Mouse (Mus musculus) 3134 (cell line): ENCODE data around the gene Gatb.

ENCODE experiments used
- DNase-seq: peaks from one replicate; pipeline ENCODE4 v3.0.0-alpha.2; 2011; ENCODE audit warnings: low spot score; ENCODE audit not compliant: insufficient read length; ENCODE audit errors: extremely low read depth

Gatb gene

DNA sequence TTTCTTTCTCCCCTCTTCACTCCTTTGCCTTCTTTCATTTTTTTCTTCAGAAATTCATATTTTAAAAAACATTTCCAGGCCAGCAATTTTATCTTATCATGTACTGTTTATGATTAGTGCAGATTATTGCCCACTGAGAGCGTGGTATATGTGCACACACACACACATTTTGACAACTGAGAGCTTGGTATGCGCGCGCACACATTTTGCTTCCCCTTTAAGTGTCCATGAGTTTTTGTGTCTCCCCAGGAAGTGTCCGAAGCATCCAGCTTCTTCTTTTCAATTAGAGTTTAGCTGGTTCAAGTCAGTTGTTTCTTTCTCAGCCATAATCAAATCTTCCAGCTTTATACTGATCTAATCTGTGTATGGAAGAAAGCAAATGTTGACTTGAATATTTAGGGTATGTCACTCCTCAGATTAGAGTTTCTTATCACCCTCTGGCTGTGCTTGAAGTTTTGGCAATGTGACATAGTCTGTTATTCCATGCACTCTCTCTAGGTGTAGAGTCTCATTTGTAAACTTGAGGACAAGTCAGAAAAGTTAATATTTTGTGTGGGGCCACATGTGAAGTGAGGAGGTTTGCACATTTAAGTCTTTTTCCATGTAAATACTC is 18.8 kb downstream of the Gatb start:
- DNase-seq: no peak

DNA sequence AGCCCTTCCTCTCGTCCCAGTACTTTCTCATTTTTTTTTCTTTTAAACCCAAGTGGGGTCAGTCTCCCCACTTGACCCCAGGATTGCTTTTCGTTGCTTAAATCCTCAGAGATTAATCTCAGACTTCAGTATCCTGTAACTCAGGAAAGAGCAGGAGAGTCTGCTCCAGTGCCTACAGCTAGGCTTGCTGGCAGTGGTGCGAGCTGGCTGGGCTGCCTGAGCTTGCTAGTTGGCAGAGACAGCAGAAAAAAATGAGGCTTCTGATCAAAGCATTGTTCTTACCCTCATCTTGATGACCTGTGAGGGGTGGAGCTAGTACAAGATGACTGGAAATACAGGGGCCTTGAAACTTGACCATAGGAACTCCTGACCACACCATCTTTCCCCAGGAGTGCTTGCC is 20.5 kb downstream of the Gatb start:
- DNase-seq: no peak

DNA sequence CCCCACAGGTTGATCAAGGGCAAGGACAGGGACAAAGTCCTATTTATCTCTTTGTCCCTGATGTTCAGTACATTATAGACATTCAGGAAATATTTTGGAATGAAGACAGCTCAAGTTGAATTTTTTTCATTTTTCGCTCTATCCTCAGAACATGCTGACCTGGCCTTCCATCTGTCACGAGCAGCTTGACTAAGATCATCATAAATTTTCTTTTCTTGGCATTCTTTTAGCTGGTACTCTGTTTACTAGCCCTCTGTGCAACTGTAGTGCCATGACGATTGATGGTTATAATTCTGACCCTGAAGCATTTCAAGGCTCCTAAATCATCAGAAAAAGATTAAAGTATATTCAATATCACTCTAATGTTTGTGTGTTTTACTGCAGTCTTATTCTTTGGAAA is 25.6 kb downstream of the Gatb start:
- DNase-seq: no peak

DNA sequence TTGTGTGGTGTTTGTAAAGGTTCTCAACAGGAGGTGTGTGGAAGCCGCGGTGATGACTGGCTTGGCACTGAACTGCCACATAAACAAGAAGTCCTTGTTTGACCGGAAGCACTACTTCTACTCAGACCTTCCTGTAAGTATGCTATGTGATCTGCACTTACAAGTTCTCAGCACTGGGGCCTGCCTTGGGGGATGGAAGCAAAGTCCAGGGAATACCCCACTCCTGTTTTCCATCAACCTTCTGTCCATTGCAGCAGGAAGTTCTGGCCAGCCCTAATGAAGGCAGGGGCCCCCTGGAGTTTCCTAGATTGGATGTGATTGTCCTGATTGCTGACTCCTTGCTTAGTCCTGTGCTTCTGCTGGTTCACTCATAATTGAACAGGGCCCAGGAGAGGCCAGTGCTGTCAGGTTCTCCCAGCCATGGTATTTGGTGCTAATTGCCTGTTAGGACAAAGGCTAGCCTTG is 28.0 kb downstream of the Gatb start:
- no peak for DNase-seq

DNA sequence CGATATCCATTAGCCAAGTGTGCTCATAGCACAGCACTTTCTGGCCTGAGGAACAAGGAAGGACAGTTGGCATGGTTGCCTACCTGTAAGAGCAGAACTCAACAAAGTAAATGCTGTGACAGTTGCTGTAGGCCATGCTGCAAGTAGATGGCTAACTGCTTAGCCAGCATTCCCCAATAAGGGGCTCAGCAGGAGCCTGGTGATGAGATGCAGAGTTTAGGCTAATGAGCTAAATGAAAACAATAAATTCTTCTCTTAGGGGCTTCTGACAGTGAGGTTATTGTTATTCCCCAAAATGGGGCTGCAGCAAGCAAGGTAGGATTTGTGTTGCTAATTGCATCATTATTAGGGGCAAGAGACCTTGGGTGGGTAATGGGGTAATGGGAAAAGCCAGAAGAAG is 29.9 kb downstream of the Gatb start:
- DNase-seq: no peak

DNA sequence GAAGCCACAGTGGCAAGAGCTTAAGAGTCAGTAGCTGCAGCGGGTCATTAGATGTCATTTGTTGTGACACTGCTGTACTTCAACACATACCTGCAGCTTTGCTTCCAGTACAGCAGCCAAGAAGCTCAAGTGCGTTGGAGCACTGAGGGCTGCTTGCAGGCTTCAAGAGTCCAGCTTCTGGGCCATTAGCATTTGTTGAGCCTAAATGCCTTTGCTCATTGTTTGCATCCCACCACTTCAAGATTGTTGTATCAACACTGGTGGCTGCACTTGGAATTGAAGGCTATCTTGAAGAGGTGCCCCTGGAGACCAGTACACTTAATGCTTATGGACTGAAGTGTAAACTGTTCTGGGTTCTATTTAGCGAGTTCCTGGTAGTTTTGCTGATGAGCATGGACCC is 33.0 kb downstream of the Gatb start:
- no peak for DNase-seq

DNA sequence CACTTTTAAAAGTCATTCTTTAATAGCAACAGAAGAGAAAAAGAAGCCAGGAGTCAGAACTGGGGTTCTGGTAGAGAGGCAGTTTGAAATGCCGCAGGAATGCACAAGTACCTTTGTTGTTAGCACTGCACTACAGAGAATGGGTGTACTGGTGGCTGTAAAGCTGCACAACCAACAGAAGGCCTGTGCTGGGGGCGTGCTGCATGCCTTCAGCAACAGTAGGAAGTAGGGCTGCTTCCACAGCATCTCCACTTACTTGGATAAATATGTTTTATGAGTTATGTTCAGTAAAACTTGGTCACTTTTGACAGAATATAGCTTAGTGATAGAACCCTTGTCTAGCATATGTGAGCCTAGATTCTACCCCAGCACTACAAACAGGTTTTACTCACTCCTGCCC is 33.8 kb downstream of the Gatb start:
- no peak for DNase-seq

DNA sequence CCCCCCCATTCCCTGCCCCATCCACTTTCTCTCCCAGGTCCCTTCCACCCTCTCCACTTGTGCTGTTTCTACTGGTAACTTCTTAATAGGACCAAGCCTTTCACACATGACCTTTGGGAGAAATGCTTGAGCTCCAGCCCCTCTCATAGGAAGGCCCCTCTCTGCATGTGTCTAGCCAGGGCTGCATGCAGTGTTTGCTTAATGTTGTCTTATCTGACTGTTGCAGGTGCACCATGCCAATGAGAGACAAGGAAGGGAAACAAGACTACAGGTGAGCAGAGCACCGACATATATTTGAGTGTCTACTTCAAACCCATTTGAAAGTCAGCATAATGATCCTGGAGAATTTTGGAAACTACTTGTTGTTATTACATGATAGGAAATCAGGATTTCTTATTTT is 42.5 kb downstream of the Gatb start:
- no peak for DNase-seq

DNA sequence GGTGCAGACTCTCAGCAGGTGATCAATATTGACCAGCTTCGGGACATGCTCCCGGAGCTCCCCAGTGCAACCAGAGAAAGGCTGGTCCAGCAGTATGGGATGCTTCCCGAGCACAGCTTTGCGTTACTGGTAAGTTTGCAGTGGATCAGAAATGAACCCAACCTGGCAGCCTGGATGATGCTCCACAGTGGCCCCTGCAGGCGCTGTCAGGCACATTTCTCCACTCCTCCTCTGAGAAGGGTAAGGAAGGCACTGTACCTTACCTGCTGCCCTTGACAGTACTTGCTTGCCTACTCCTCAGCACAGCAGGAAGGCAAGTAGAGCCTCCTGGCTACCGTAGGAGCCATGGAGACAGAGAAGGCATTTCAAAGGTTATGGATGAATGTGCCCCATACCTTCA is 45.0 kb downstream of the Gatb start:
- DNase-seq: no peak

DNA sequence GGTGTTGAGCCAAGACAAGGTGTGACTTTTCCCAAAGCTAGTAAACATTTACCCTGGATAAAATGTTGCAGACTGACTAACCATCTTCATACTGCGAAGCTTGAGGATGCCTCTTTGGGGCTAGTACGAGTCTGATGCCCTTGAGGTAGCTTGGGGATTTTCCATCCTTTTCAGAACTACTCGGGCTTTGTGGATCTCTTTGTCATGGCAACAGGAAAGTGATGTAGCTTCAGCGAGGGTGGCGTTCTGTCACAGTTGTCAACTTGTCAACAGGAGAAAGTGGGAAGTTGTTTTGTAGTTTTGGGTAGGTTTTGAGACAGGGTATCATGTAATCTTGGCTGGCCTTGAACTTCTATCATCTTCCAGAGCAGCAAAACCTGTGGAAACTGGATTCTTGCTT is 45.4 kb downstream of the Gatb start:
- DNase-seq: no peak

DNA sequence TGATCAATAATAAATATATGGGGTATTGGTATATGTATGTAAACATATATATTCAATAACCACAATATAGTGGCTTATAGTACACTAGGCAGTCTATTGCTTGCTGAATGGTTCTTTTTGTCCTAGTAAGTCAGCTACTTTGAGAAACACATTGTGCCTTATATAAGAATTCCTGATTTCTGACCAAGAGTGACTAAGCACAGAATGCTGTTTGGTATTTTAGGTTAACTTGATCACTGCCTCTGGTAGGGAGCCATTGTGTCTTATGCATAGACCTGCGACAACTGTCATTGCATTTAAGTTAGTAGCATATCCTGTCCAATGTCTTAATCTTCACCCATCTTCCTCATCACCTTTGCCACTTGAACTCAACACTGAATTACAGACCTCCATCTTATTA is 45.8 kb downstream of the Gatb start:
- DNase-seq: no peak

DNA sequence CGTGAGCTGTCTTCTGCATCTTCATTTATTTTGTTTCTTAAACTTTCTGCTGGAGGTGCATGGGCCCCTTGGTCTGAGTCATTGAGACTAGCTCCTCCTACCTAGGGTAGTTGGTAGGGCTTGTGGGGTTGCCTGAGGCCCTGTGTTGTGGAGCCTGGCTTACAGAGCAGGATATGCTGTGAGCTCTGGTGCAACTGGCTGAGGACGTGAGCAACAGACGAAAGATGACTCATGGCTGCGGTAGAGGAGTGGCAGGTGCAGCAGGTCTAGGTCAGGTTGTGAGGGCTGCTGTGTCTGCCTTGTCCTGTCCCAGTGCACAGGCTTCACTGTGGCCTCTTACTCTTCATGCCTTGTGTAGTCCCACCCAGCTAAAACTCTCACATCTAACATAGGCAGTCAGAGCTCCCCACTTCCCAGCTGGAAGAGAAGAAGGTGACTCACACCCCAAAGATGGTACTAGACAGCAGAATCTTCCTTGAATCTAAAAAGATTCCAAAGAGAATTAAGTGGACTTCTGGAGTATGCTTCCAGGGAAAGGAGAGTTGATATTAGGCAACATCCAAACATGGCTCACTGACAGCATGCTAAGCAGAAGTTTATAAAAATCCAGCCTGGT is 56.1 kb downstream of the Gatb start:
- DNase-seq: peak; percentile 74

DNA sequence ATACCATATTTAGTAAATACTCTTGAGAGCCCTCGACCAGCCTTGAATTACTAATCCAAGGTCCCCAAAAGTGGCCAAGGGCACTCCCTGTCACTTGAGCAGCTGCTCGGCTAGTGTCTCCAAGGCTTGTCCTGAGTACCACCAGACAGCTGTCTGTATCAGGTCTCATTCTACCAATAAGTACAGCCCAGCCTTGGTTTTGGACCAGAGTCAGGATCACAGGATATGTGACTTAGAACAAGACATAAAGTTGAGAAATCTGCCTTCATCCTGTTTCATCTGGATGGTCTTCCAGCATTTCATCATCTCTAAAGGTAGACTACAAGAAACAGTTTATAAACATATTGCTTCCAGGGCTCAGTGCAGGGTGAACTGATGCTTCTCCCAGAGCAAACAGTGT is 59.8 kb downstream of the Gatb start:
- DNase-seq: no peak

DNA sequence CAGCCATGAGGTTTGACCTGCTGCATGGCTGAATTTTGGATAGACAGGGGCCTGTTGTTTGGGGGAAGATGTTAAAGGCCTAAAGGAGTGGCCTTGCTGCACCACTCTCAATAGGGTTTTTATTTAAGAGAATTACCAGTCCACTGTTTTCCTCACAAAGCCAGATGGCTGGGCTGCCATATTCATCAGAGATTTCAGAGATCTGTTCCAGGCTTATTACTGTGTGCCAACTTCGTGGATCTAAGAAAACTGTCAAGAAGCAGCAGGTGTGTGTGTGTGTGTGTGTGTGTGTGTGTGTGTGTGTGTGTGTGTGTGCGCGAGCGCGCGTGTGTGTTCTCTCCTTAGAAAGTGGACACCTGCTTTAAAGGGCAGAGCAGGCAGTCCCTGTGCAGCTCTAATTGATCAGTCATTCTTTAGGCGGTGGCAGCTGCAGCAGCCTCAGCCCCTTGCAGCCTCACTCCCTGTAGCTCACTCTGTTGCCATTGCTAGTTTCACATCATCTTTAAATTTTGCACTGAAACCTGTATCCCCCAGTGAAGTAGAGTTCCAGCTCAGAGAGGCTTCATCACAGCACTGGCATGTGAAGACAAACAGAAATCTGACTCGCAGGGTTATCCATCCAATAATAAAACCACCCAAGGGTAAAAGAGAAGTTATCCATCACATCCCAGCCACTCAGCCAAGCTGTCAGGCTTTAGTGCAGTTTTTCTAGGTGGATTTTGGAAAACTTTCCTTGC is 60.6 kb downstream of the Gatb start:
- DNase-seq: no peak

DNA sequence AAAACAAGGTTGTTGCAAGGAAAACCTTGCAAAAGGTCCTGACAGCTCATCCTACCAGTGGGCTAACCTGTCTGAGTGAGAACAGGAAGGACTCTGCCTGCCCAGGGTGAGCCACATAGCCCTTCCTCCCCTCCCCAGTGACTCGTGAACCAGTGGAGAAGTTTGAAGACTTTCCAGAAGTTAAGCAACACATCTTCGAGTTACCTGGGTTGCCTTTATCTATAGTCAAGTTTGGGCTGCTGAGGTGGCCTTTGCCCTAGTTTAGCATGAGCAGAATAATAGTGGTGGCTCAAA is 61.2 kb downstream of the Gatb start:
- no peak for DNase-seq

DNA sequence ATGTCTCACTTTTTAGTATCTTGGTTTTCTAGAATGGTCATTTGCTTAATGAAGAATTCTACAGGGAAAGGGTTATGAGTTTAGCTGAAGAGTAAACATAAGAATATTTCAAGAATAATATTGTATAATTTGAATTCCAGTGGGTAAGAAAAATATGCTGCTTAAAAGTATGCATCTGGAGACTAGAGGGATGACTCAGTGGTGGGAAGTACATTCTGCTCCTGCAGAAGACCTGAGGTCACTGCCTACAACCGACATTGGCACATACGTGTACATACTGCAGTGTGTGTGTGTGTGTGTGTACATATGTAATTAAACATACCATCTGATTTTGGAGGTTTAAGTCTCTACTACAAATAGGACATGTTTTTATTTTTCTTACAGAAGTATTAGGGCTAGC is 61.7 kb downstream of the Gatb start:
- no peak for DNase-seq

DNA sequence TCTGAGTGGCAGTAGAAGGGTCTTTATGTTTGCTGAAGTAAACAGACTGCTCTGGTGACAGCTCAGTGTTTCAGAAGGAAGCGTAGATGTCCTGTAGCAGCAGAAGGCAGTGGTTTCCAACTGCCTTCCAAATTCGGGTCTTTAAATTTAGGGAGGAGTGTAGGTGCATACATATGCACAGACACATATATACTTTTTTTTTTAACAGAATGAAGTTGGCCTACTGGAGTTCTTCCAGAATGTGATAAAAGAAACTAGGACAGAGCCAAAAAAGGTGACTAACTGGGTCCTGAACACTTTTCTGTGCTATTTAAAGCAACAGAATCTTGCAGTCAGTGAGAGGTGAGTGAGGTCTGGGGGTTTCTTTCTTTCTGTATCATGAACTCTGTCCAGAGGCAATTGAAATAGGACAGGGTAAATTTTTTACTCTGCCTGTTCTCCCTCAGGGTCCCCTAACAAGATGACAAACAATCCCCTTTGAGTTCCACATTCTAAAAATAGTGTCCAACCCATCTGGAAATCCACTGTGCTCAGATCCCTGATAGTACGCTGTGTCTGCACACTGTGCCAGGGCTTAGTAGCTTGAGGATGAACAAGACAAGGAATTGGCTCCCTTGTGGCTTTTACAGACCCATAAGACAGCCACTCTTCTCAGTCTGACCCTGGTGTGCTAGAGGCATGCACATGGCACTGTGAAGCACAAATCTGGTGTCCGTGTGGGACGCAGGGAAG is 63.0 kb downstream of the Gatb start:
- DNase-seq: no peak

DNA sequence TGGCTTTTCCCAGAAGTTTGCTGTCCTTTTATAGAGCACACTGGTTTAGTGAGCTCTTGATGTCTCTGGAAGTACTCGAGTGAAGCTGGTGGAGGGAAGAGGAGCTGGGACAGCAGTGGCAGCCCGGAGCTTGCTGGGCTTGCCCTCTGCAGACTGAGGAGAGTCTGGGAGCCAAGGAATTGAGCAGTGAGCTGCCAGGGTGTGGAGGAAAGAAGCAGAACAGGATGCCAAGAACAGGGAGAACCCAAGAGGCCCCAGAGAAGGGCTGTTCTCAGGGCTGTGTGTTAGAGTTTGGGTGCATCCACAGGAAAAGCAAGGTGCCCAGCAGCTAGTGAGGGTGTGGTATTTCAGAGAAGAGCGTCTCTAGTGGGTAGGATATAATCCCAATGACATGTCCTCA is 67.8 kb downstream of the Gatb start:
- no peak for DNase-seq

DNA sequence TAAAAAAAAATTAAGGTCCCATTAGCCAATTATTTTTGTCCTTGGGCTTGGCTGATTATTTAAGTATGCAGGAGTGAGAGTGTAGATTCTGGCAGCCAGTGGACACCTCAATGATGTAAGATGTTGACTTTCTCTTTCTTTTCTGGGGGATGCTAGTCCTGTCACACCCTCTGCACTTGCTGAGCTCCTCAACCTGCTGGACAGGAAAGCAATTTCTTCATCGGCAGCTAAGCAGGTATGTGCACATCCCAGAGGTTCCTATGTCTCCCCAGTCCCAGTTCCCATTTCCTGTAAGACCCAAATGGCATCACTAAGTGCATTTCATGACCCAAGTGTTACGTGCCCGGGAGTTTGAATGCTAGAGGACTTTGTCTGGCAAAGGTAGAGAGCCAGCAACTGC is 70.9 kb downstream of the Gatb start:
- DNase-seq: no peak

DNA sequence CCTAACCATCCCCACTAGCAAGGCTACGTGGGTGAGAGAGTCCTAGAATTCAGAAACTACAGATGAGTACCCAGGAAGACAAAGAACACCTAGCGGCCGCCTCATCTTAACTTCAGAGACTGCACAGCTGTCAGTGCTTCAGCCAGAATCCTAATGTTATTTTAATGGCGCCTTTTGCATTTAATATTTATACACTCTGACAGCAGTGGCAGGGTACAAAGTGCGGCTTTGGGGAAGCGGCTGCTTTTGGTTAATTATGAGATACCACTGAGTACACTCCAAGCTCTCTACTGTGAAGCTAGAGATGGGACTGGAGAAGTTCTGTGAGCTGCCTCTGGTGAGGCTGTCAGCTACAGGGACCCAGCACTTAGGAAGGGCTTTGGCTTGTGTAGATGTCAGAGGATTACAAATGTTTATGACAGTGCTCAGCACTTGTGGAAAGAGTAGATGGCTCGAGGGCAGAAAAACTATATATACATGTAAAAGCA is 71.6 kb downstream of the Gatb start:
- DNase-seq: no peak

DNA sequence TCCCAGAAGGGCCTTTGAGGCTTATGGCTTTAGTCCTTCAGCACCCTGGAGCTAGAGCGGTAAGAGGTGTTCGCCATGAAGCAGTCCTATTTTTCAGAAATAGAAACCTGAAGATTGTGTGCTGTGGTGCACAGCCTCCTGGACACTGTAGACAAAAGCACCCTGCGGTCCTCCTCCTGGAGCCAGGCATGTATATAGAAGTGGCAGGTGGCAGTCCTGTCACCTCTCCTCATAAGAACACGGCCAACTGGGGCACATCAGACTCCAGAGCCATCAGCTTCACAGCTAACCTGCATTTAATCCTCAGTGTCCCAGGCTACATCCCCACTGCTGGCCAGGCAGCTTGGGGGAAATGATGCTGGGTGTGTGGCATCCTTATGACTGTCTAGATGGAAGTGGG is 75.3 kb downstream of the Gatb start:
- DNase-seq: no peak
